Mouse (Mus musculus): ENCODE results near the gene Ppbp. TPM values are rescaled to one million over a fixed set of nuclear protein-coding genes. Genes with fewer than 3 reads are reported as not detected.

The Ppbp gene
- polyA plus RNA-seq, 1 experiment from 2014 or later, result 5.4 TPM

GRCm38 (mm10) chr5:90763912-90764665 is 4.2 kb upstream of the Ppbp start:
- Histone ChIP-seq H3K36me3 (no peaks in the 10 kb centered on the region), H3K9ac (no peak overlapping the region), H3K27me3 (peaks cover 8% of the 10 kb centered on the region), H3K27ac (no peak overlapping the region), H3K9me3 (replicated peaks) (no peaks in the 10 kb centered on the region), H3K4me3 (no peak overlapping the region), H3K4me1 (replicated peaks) (peaks cover 6% of the 10 kb centered on the region), H3K4me2 (no peak overlapping the region)
- WGBS, result 73% methylated on average over 12 of the region's 12 CpGs
- no peak for ATAC-seq (replicated peaks; ENCODE audit: insufficient number of reproducible peaks, insufficient read depth, low FRiP score, low read depth)

GRCm38 (mm10) chr5:90765821-90766606 is 2.3 kb upstream of the Ppbp start:
- no peak overlapping the region for H3K4me3 ChIP-seq
- ATAC-seq (replicated peaks; ENCODE audit: insufficient number of reproducible peaks, insufficient read depth, low FRiP score, low read depth), result no peak
- H3K27ac ChIP-seq, result no peak overlapping the region
- no peaks in the 10 kb centered on the region for H3K27me3 ChIP-seq
- H3K9me3 ChIP-seq (replicated peaks), result no peaks in the 10 kb centered on the region
- 54% methylated on average over 8 of the region's 8 CpGs for WGBS
- no peak overlapping the region for H3K9ac ChIP-seq
- no peak overlapping the region for H3K4me2 ChIP-seq
- no peaks in the 10 kb centered on the region for H3K4me1 ChIP-seq (replicated peaks)
- no peaks in the 10 kb centered on the region for H3K36me3 ChIP-seq

- no peaks in the 10 kb centered on the region for H3K27me3 ChIP-seq
- H3K9me3 ChIP-seq (replicated peaks), result no peaks in the 10 kb centered on the region
- no peaks in the 10 kb centered on the region for H3K36me3 ChIP-seq
- H3K9ac ChIP-seq, result no peak overlapping the region
- no peak overlapping the region for H3K4me2 ChIP-seq
- WGBS, result 67% methylated on average over 3 of the region's 3 CpGs
- H3K4me3 ChIP-seq, result no peak overlapping the region
- no peak for ATAC-seq (replicated peaks; ENCODE audit: insufficient number of reproducible peaks, insufficient read depth, low FRiP score, low read depth)
- H3K27ac ChIP-seq, result no peak overlapping the region
- 0 out of 2 replicates have a peak, but pooled peaks cover 10% of the 10 kb centered on the region for H3K4me1 ChIP-seq (replicated peaks)
Measured at GRCm38 (mm10) chr5:90771369-90771768, 3.1 kb downstream of the Ppbp start.

- Histone ChIP-seq H3K4me3 (no peak within 1 kb of the TSS), H3K4me1 (replicated peaks) (0 out of 2 replicates have a peak, but pooled peaks cover 10% of the 10 kb centered on the region), H3K9me3 (replicated peaks) (no peaks in the 10 kb centered on the region), H3K36me3 (no peaks in the 10 kb centered on the region), H3K4me2 (peak within 1 kb of the TSS; percentile 7; the same call in 1 of the 2 replicates), H3K9ac (no peak within 1 kb of the TSS), H3K27me3 (no peaks in the 10 kb centered on the region), H3K27ac (no peak within 1 kb of the TSS)
- 50% methylated on average over 16 of the region's 16 CpGs for WGBS
- peak; percentile 80 for ATAC-seq (replicated peaks; ENCODE audit: insufficient number of reproducible peaks, insufficient read depth, low FRiP score, low read depth)
Measured at GRCm38 (mm10) chr5:90771880-90772653, 3.7 kb downstream of the Ppbp start, which contains the start of gene Pf4. Pf4 (plus strand) TSS chr5:90772435.

DNA sequence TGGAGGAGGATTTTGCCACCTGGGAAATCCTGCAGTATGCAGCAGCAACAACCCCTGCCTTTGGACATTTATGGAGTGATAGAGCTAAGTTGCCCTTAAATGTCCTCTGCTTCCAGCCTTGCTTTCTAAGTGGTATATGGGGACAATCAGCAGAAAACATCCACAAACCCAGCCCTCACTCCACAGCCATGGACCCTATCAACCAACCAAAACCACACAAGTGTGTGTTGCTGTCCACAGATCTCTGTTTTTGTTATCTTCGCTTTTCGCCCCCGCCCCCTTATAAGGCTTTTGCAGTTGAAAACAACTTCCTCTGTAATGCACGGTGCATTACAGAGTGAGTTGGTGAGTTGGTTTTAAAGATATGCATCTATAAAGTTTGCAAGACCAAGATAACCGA is 7.2 kb downstream of the Ppbp start:
- no peak overlapping the region for H3K9ac ChIP-seq
- no peaks in the 10 kb centered on the region for H3K36me3 ChIP-seq
- no peak for ATAC-seq (replicated peaks; ENCODE audit: insufficient number of reproducible peaks, insufficient read depth, low FRiP score, low read depth)
- no peak overlapping the region for H3K27ac ChIP-seq
- 0 out of 2 replicates have a peak, but pooled peaks cover 10% of the 10 kb centered on the region for H3K4me1 ChIP-seq (replicated peaks)
- H3K9me3 ChIP-seq (replicated peaks), result no peaks in the 10 kb centered on the region
- H3K4me3 ChIP-seq, result no peak overlapping the region
- no peak overlapping the region for H3K4me2 ChIP-seq
- WGBS, result 68% methylated on average over 5 of the region's 5 CpGs
- H3K27me3 ChIP-seq, result no peaks in the 10 kb centered on the region

DNA sequence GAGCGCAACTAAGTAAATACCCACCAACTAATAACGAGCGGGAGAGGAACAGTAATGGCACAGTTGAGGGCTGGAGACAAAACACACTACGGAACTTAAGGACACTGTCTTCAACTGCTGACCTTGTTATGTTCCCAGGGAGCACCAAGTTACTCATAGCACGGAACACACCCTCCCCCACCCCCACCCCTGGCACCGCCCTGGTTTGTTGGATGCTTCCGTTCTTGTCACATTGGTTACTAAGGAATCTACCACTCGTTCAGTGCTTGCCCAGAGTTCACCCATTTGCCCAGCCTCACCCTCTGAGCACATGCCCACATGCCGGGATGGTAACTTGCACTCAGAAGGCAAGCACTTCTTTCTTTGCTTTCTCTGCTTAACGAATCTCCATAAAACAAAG is 9.3 kb downstream of the Ppbp start:
- no peak overlapping the region for H3K27ac ChIP-seq
- WGBS, result 82% methylated on average over 10 of the region's 10 CpGs
- H3K27me3 ChIP-seq, result no peaks in the 10 kb centered on the region
- H3K4me2 ChIP-seq, result no peak overlapping the region
- no peaks in the 10 kb centered on the region for H3K9me3 ChIP-seq (replicated peaks)
- 0 out of 2 replicates have a peak, but pooled peaks cover under 1% of the 10 kb centered on the region for H3K4me1 ChIP-seq (replicated peaks)
- ATAC-seq (replicated peaks; ENCODE audit: insufficient number of reproducible peaks, insufficient read depth, low FRiP score, low read depth), result no peak
- H3K9ac ChIP-seq, result no peak overlapping the region
- no peaks in the 10 kb centered on the region for H3K36me3 ChIP-seq
- no peak overlapping the region for H3K4me3 ChIP-seq

- no peak overlapping the region for H3K27ac ChIP-seq
- no peaks in the 10 kb centered on the region for H3K27me3 ChIP-seq
- ATAC-seq (replicated peaks; ENCODE audit: insufficient number of reproducible peaks, insufficient read depth, low FRiP score, low read depth), result no peak
- no peak overlapping the region for H3K9ac ChIP-seq
- H3K4me1 ChIP-seq (replicated peaks), result no peaks in the 10 kb centered on the region
- H3K9me3 ChIP-seq (replicated peaks), result no peaks in the 10 kb centered on the region
- H3K4me2 ChIP-seq, result no peak overlapping the region
- no peaks in the 10 kb centered on the region for H3K36me3 ChIP-seq
- no peak overlapping the region for H3K4me3 ChIP-seq
- WGBS, result 73% methylated on average over 6 of the region's 6 CpGs
Measured at GRCm38 (mm10) chr5:90778856-90779255, 10.5 kb downstream of the Ppbp start.

- 81% methylated on average over 3 of the region's 3 CpGs for WGBS
- Histone ChIP-seq H3K4me2 (no peak overlapping the region), H3K9me3 (replicated peaks) (no peaks in the 10 kb centered on the region), H3K27ac (no peak overlapping the region), H3K4me3 (no peak overlapping the region), H3K36me3 (no peaks in the 10 kb centered on the region), H3K27me3 (no peaks in the 10 kb centered on the region), H3K9ac (no peak overlapping the region), H3K4me1 (replicated peaks) (peaks cover 4% of the 10 kb centered on the region)
- ATAC-seq (replicated peaks; ENCODE audit: insufficient number of reproducible peaks, insufficient read depth, low FRiP score, low read depth), result no peak
Measured at GRCm38 (mm10) chr5:90783697-90784096, 15.4 kb downstream of the Ppbp start.

DNA sequence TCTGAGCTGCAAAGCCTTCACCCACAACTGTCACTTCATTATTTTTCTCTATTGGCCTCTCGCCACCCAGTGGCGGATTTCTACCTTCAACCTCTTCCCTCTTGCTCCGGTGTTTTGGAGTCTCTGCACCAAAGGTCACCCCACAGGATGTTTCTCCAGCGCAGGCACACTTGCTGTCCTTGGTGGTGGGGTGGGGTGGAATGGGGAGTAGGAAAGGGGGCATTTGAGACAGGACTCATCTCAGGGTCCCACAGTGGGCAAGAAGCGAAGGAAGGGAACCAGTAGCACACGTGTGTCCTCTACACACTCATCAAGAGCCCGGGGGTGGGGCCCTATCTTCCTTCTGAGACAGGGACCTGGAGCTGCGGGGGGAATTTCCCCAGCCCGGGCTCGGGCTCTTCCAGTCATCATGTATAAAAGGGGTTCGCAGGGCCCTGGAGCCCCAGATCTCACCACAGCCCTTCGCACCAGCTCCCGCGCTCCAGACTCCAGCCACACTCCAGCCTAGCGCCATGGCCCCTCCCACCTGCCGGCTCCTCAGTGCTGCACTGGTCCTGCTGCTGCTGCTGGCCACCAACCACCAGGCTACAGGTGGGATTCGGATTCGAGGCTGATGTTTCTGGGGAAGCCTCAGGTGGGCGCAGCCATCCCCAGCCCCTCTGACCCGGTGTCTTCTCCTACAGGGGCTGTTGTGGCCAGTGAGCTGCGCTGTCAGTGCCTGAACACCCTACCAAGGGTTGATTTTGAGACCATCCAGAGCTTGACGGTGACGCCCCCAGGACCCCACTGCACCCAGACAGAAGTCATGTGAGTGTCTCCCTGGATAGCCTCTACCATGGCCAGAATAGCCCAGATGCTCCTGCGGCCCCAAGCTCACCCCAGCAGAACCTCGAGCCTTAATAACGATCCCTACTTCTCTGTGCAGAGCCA is 17.6 kb downstream of the Ppbp start, which contains the start of gene Cxcl3:
Cxcl3 (plus strand) TSS at position 445 of the 930 bp plus-strand sequence.
- Histone ChIP-seq H3K9ac (peak within 1 kb of the TSS; percentile 19; the same call in 1 of the 2 replicates), H3K27ac (no peak within 1 kb of the TSS), H3K4me1 (replicated peaks) (peaks cover 4% of the 10 kb centered on the region), H3K27me3 (no peaks in the 10 kb centered on the region), H3K36me3 (no peaks in the 10 kb centered on the region), H3K9me3 (replicated peaks) (no peaks in the 10 kb centered on the region), H3K4me3 (peak within 1 kb of the TSS; percentile 48), H3K4me2 (peak within 1 kb of the TSS; percentile 92)
- 14% methylated on average over 26 of the region's 26 CpGs for WGBS
- peak; percentile 75 for ATAC-seq (replicated peaks; ENCODE audit: insufficient number of reproducible peaks, insufficient read depth, low FRiP score, low read depth)

GRCm38 (mm10) chr5:90788114-90788513 is 19.8 kb downstream of the Ppbp start:
- WGBS, result 73% methylated on average over 4 of the region's 4 CpGs
- H3K4me3 ChIP-seq, result no peak overlapping the region
- H3K27me3 ChIP-seq, result no peaks in the 10 kb centered on the region
- peaks cover 4% of the 10 kb centered on the region for H3K4me1 ChIP-seq (replicated peaks)
- no peak overlapping the region for H3K4me2 ChIP-seq
- H3K9ac ChIP-seq, result no peak overlapping the region
- H3K36me3 ChIP-seq, result no peaks in the 10 kb centered on the region
- H3K27ac ChIP-seq, result no peak overlapping the region
- ATAC-seq (replicated peaks; ENCODE audit: insufficient number of reproducible peaks, insufficient read depth, low FRiP score, low read depth), result no peak
- H3K9me3 ChIP-seq (replicated peaks), result no peaks in the 10 kb centered on the region
